Mouse (Mus musculus): ENCODE measurements around the gene Uggt1. TPM values are rescaled to one million over a fixed set of nuclear protein-coding genes. Genes with fewer than 3 reads are reported as not detected.

The Uggt1 gene
- total RNA-seq, 2 experiments from 2014 or later: 29.2 to 31.2 TPM

- intact Hi-C loops (cut with DNase I): no loop called here
- no peak for DNase-seq
Observed at GRCm38 (mm10) chr1:36214324-36214723, 30.2 kb downstream of the Uggt1 start.

- no peak for DNase-seq
- intact Hi-C loops (cut with DNase I): no loop called here
Observed at GRCm38 (mm10) chr1:36201739-36202138, 42.8 kb downstream of the Uggt1 start.

GRCm38 (mm10) chr1:36194482-36194881 lies 50.0 kb downstream of the Uggt1 start:
- intact Hi-C loops (cut with DNase I): no loop called here

GRCm38 (mm10) chr1:36191966-36192365 lies 52.6 kb downstream of the Uggt1 start:
- intact Hi-C loops (cut with DNase I): no loop called here
- DNase-seq: no peak

More at GRCm38 (mm10) chr1:36194482-36194881, 50.0 kb downstream of the Uggt1 start:
- no peak for DNase-seq

GRCm38 (mm10) chr1:36180038-36180437 lies 64.5 kb downstream of the Uggt1 start:
- intact Hi-C loops (cut with DNase I): no loop called here
- no peak for DNase-seq

GRCm38 (mm10) chr1:36173461-36173860 lies 71.1 kb downstream of the Uggt1 start:
- intact Hi-C loops (cut with DNase I): no loop called here
- DNase-seq: peak in 1 of 2 experiments; percentile 14

- intact Hi-C loops (cut with DNase I): no loop called here
- no peak for DNase-seq
Observed at GRCm38 (mm10) chr1:36172941-36173340, 71.6 kb downstream of the Uggt1 start.

GRCm38 (mm10) chr1:36162687-36163086 lies 81.8 kb downstream of the Uggt1 start:
- intact Hi-C loops (cut with DNase I): no loop called here
- DNase-seq: peak; percentile 7 to 15

GRCm38 (mm10) chr1:36161208-36161607 lies 83.3 kb downstream of the Uggt1 start:
- intact Hi-C loops (cut with DNase I): no loop called here
- no peak for DNase-seq

- no peak for DNase-seq
- intact Hi-C loops (cut with DNase I): no loop called here
Observed at GRCm38 (mm10) chr1:36160246-36160645, 84.3 kb downstream of the Uggt1 start.

GRCm38 (mm10) chr1:36149411-36149810 lies 95.1 kb downstream of the Uggt1 start:
- intact Hi-C loops (cut with DNase I): loop anchor here (5.0 kb wide), 1 partner anchor 103 kb away; no protein-coding TSS in a partner anchor
- DNase-seq: no peak

- no peak for DNase-seq
- intact Hi-C loops (cut with DNase I): loop anchor here (5.0 kb wide), 1 partner anchor 103 kb away; no protein-coding TSS in a partner anchor
Observed at GRCm38 (mm10) chr1:36148809-36149208, 95.7 kb downstream of the Uggt1 start.

- peak in 1 of 2 experiments; percentile 41 for DNase-seq
- intact Hi-C loops (cut with DNase I): loop anchor here (2.0 to 5.0 kb wide), 2 partner anchors 107 to 134 kb away; no protein-coding TSS in a partner anchor
Observed at GRCm38 (mm10) chr1:36145050-36145449, 99.5 kb downstream of the Uggt1 start.

- intact Hi-C loops (cut with DNase I): no loop called here
- no peak for DNase-seq
Observed at GRCm38 (mm10) chr1:36140311-36140710, 104.2 kb downstream of the Uggt1 start.

GRCm38 (mm10) chr1:36134584-36134983 lies 109.9 kb downstream of the Uggt1 start:
- intact Hi-C loops (cut with DNase I): loop anchor here (2.0 to 10.0 kb wide), 5 partner anchors 66 to 1240 kb away; partner anchors contain the start of gene Hs6st1
- DNase-seq: peak; percentile 77 to 87

- intact Hi-C loops (cut with DNase I): loop anchor here (2.0 to 10.0 kb wide), 5 partner anchors 65 to 1239 kb away; partner anchors contain the start of gene Hs6st1
Observed at GRCm38 (mm10) chr1:36133647-36134046, 110.9 kb downstream of the Uggt1 start.

GRCm38 (mm10) chr1:36133041-36133440 lies 111.5 kb downstream of the Uggt1 start:
- DNase-seq: no peak
- intact Hi-C loops (cut with DNase I): loop anchor here (10.0 kb wide), 3 partner anchors 198 to 1238 kb away; no protein-coding TSS in a partner anchor

More at GRCm38 (mm10) chr1:36133647-36134046, 110.9 kb downstream of the Uggt1 start:
- DNase-seq: no peak

GRCm38 (mm10) chr1:36132211-36132610 lies 112.3 kb downstream of the Uggt1 start:
- no peak for DNase-seq
- intact Hi-C loops (cut with DNase I): loop anchor here (10.0 kb wide), 3 partner anchors 197 to 1237 kb away; no protein-coding TSS in a partner anchor

- DNase-seq: no peak
- intact Hi-C loops (cut with DNase I): loop anchor here (10.0 kb wide), 3 partner anchors 197 to 1237 kb away; no protein-coding TSS in a partner anchor
Observed at GRCm38 (mm10) chr1:36131766-36132165, 112.8 kb downstream of the Uggt1 start.

- no peak for DNase-seq
Observed at GRCm38 (mm10) chr1:36131154-36131553, 113.4 kb downstream of the Uggt1 start.

GRCm38 (mm10) chr1:36130307-36131035 lies 114.0 kb downstream of the Uggt1 start:
- DNase-seq: no peak
- intact Hi-C loops (cut with DNase I): loop anchor here (10.0 kb wide), 3 partner anchors 196 to 1236 kb away; no protein-coding TSS in a partner anchor

More at GRCm38 (mm10) chr1:36131154-36131553, 113.4 kb downstream of the Uggt1 start:
- intact Hi-C loops (cut with DNase I): loop anchor here (10.0 kb wide), 3 partner anchors 196 to 1236 kb away; no protein-coding TSS in a partner anchor
